Mouse (Mus musculus) mouse trophoblast stem cell (cell line): ENCODE measurements around the gene Wdr34.

Experiments
- in situ Hi-C, 2 experiments: fragments of 300-500 bp; cut with MseI, MboI; formaldehyde crosslinking; loops; 2 replicates in 1 of 2; 3 replicates in 1 of 2; pipeline ENCODE4 v1.15.1; 2025

Gene Wdr34

GRCm38 (mm10) chr2:30048699-30049388 lies at the start of gene Wdr34:
TSS of gene Wdr34 (minus strand) at chr2:30048881.
- in situ Hi-C loops, result no loop called here

GRCm38 (mm10) chr2:30095882-30096527 lies 47.3 kb upstream of the Wdr34 start:
- in situ Hi-C loops, result no loop called here

GRCm38 (mm10) chr2:30094208-30094588 lies 45.5 kb upstream of the Wdr34 start:
- in situ Hi-C loops, result no loop called here

- in situ Hi-C loops, result no loop called here
Observed at GRCm38 (mm10) chr2:30093471-30094207, 45.0 kb upstream of the Wdr34 start, which contains the start of gene Zdhhc12. TSS of gene Zdhhc12 (minus strand) at chr2:30093648.

GRCm38 (mm10) chr2:30092280-30092918 lies 43.7 kb upstream of the Wdr34 start:
- in situ Hi-C loops, result no loop called here

GRCm38 (mm10) chr2:30091521-30091920 lies 42.8 kb upstream of the Wdr34 start:
- in situ Hi-C loops, result no loop called here

GRCm38 (mm10) chr2:30087310-30087709 lies 38.6 kb upstream of the Wdr34 start:
- in situ Hi-C loops, result no loop called here

GRCm38 (mm10) chr2:30084632-30085031 lies 36.0 kb upstream of the Wdr34 start:
- in situ Hi-C loops, result no loop called here

- in situ Hi-C loops, result no loop called here
Observed at GRCm38 (mm10) chr2:30084113-30084512, 35.4 kb upstream of the Wdr34 start.

GRCm38 (mm10) chr2:30080181-30080800 lies 31.6 kb upstream of the Wdr34 start:
- in situ Hi-C loops, result no loop called here

- in situ Hi-C loops, result no loop called here
Observed at GRCm38 (mm10) chr2:30078760-30079159, 30.1 kb upstream of the Wdr34 start.

- in situ Hi-C loops, result no loop called here
Observed at GRCm38 (mm10) chr2:30078349-30078712, 29.6 kb upstream of the Wdr34 start.

GRCm38 (mm10) chr2:30077502-30078348 lies 29.0 kb upstream of the Wdr34 start, which contains the start of gene Pkn3:
TSS of gene Pkn3 (plus strand) at chr2:30077684.
- in situ Hi-C loops, result no loop called here

GRCm38 (mm10) chr2:30076959-30077358 lies 28.3 kb upstream of the Wdr34 start:
- in situ Hi-C loops, result no loop called here

- in situ Hi-C loops, result no loop called here
Observed at GRCm38 (mm10) chr2:30076439-30076838, 27.8 kb upstream of the Wdr34 start.

GRCm38 (mm10) chr2:30075625-30076024 lies 26.9 kb upstream of the Wdr34 start:
- in situ Hi-C loops, result no loop called here

- in situ Hi-C loops, result no loop called here
Observed at GRCm38 (mm10) chr2:30073285-30073684, 24.6 kb upstream of the Wdr34 start.

- in situ Hi-C loops, result no loop called here
Observed at GRCm38 (mm10) chr2:30072875-30073274, 24.2 kb upstream of the Wdr34 start.

- in situ Hi-C loops, result no loop called here
Observed at GRCm38 (mm10) chr2:30067962-30068361, 19.3 kb upstream of the Wdr34 start.

- in situ Hi-C loops, result no loop called here
Observed at GRCm38 (mm10) chr2:30067031-30067888, 18.6 kb upstream of the Wdr34 start.
